Mouse (Mus musculus) MEL-GATA-1-ER (cell line): ENCODE results near the gene Bend5.

Source experiments
- DNase-seq: peaks from one replicate; pipeline ENCODE4 v3.0.0-alpha.2; 2012; ENCODE audit warnings: low read depth; ENCODE audit errors: extremely low read depth

Gene Bend5

GRCm38 (mm10) chr4:111441709-111442108, 26.9 kb downstream of the Bend5 start:
- DNase-seq = peak; percentile 19

- peak; percentile 10 for DNase-seq
These were observed 27.8 kb downstream of the Bend5 start for GRCm38 (mm10) chr4:111442435-111443238.

- no peak for DNase-seq
These were observed 29.3 kb downstream of the Bend5 start for GRCm38 (mm10) chr4:111443906-111444615.

GRCm38 (mm10) chr4:111444616-111445160, 29.9 kb downstream of the Bend5 start:
- DNase-seq = no peak

- no peak for DNase-seq
These were observed 33.1 kb downstream of the Bend5 start for GRCm38 (mm10) chr4:111447918-111448317.

- DNase-seq = no peak
These were observed 33.8 kb downstream of the Bend5 start for GRCm38 (mm10) chr4:111448586-111448985.

GRCm38 (mm10) chr4:111449442-111450199, 34.8 kb downstream of the Bend5 start:
- DNase-seq = no peak

- DNase-seq = no peak
These were observed 36.6 kb downstream of the Bend5 start for GRCm38 (mm10) chr4:111451283-111451918.

GRCm38 (mm10) chr4:111452192-111452591, 37.4 kb downstream of the Bend5 start:
- DNase-seq = no peak

GRCm38 (mm10) chr4:111453275-111453674, 38.5 kb downstream of the Bend5 start:
- DNase-seq = no peak

- DNase-seq = no peak
These were observed 40.8 kb downstream of the Bend5 start for GRCm38 (mm10) chr4:111455621-111456020.

- no peak for DNase-seq
These were observed 42.8 kb downstream of the Bend5 start for GRCm38 (mm10) chr4:111457568-111457967.

GRCm38 (mm10) chr4:111467293-111467773, 52.5 kb downstream of the Bend5 start:
- no peak for DNase-seq

GRCm38 (mm10) chr4:111467796-111468195, 53.0 kb downstream of the Bend5 start:
- no peak for DNase-seq

- no peak for DNase-seq
These were observed 55.0 kb downstream of the Bend5 start for GRCm38 (mm10) chr4:111469847-111470246.

GRCm38 (mm10) chr4:111471726-111472125, 56.9 kb downstream of the Bend5 start:
- DNase-seq = no peak

GRCm38 (mm10) chr4:111472511-111472910, 57.7 kb downstream of the Bend5 start:
- DNase-seq = no peak

- DNase-seq = no peak
These were observed 58.2 kb downstream of the Bend5 start for GRCm38 (mm10) chr4:111473014-111473413.

- no peak for DNase-seq
These were observed 60.7 kb downstream of the Bend5 start for GRCm38 (mm10) chr4:111475374-111475971.

- DNase-seq = no peak
These were observed 62.7 kb downstream of the Bend5 start for GRCm38 (mm10) chr4:111477507-111477906.

GRCm38 (mm10) chr4:111483499-111483898, 68.7 kb downstream of the Bend5 start:
- DNase-seq = no peak
